10 mouse cellular contexts compared by ENCODE assay signal in the genomic region with DNA sequence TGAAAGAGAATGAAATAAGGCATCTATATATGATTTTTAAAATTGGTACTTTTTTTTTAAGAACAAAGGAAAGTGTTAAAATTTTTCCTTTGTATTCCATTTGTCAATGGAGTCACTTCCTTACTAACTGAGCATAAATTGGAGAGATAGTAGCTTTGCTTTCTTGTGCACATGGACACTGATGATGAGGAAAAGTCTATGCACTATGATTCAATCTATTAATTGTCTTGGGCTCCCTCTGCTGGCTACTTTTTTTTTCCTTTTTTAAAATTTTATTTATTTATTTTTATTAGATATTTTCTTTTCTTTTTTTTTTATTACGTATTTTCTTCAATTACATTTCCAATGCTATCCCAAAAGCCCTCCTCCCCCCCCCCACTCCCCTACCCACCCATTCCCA.
DNase-seq lines count a peak whose midpoint lies in the region; ATAC-seq and TF ChIP-seq lines count a peak whose summit lies in the region.
"Had no signal": no experiment of that assay in that cellular context is flagged by ENCODE, and none has a peak within 500 bp of the region (broad histone marks: within the 10 kb centered on the region; RNA-seq: fewer than 3 reads in every experiment).

No protein-coding gene starts in this region.

- peak; percentile 20 for DNase-seq in hindbrain, embryonic 11.5 days (ENCODE audit: low spot score)
- DNase-seq in hindbrain, embryonic 10.5 days (ENCODE audit: low spot score) = no peak
- DNase-seq in lung, postnatal 36 days = peak; percentile 1
- no peak for DNase-seq in lung, postnatal 14 days
- DNase-seq in brain, embryonic 14.5 days (ENCODE audit: low read depth) = peak; percentile 48
- peak; percentile 1 for DNase-seq in naive thymus-derived CD4-positive, alpha-beta T cell, adult 2 months (ENCODE audit: low read depth)
- DNase-seq: lung, postnatal 10 days had no signal

- no peak overlapping the region for H3K4me2 ChIP-seq in hindbrain, embryonic 11.5 days (replicated peaks; ENCODE audit: low read depth, low read length)
- no peak overlapping the region for H3K4me2 ChIP-seq in kidney, embryonic 15.5 days
- H3K4me2 ChIP-seq: heart, embryonic 13.5 days had no signal

- no peaks in the 10 kb centered on the region for H3K4me1 ChIP-seq in hindbrain, embryonic 11.5 days (replicated peaks; ENCODE audit: control insufficient read depth, insufficient read depth, low read length)
- H3K4me1 ChIP-seq in hindbrain, embryonic 10.5 days (replicated peaks) = no peaks in the 10 kb centered on the region
- no peaks in the 10 kb centered on the region for H3K4me1 ChIP-seq in kidney, embryonic 15.5 days
- H3K4me1 ChIP-seq: heart, embryonic 13.5 days had no signal

- H3K9me3 ChIP-seq in hindbrain, embryonic 11.5 days (ENCODE audit: control insufficient read depth, low read length) = no peaks in the 10 kb centered on the region
- no peaks in the 10 kb centered on the region for H3K9me3 ChIP-seq in hindbrain, embryonic 10.5 days
- no peaks in the 10 kb centered on the region for H3K9me3 ChIP-seq in kidney, embryonic 15.5 days (replicated peaks)
- H3K9me3 ChIP-seq: G1E; heart, embryonic 13.5 days had no signal

- H3K9ac ChIP-seq in hindbrain, embryonic 11.5 days (ENCODE audit: low read depth, low read length) = no peak overlapping the region
- H3K9ac ChIP-seq in kidney, embryonic 15.5 days = no peak overlapping the region
- H3K9ac ChIP-seq: heart, embryonic 13.5 days had no signal

- no peak for ATAC-seq in hindbrain, embryonic 11.5 days (ENCODE audit: low FRiP score)
- no peak for ATAC-seq in kidney, embryonic 15.5 days (replicated peaks; ENCODE audit: low FRiP score)

- TF ChIP-seq POLR2A in brain, embryonic 14.5 days (IDR thresholded peaks at IDR 0.05; ENCODE audit: borderline replicate concordance, extremely low read depth, insufficient read depth, insufficient read length, poor library complexity, severe bottlenecking) = no peak

- TF ChIP-seq CTCF in brain, embryonic 14.5 days (IDR thresholded peaks at IDR 0.05; ENCODE audit: borderline replicate concordance, extremely low read depth, insufficient read depth, insufficient read length) = 0 out of 2 replicates have a peak, but pooled peaks have one; percentile 8

- no peaks in the 10 kb centered on the region for H3K36me3 ChIP-seq in hindbrain, embryonic 11.5 days (ENCODE audit: control insufficient read depth, insufficient read depth, low read length)
- H3K36me3 ChIP-seq in hindbrain, embryonic 10.5 days = no peaks in the 10 kb centered on the region
- no peaks in the 10 kb centered on the region for H3K36me3 ChIP-seq in kidney, embryonic 15.5 days
- H3K36me3 ChIP-seq: G1E; heart, embryonic 13.5 days had no signal

- no peaks in the 10 kb centered on the region for H3K27me3 ChIP-seq in hindbrain, embryonic 11.5 days (ENCODE audit: control insufficient read depth, insufficient read depth, low read length)
- no peaks in the 10 kb centered on the region for H3K27me3 ChIP-seq in hindbrain, embryonic 10.5 days (ENCODE audit: insufficient read depth, poor library complexity, severe bottlenecking)
- H3K27me3 ChIP-seq in kidney, embryonic 15.5 days = no peaks in the 10 kb centered on the region
- H3K27me3 ChIP-seq: heart, embryonic 13.5 days had no signal

- H3K4me3 ChIP-seq in hindbrain, embryonic 11.5 days (ENCODE audit: low read depth, low read length) = no peak overlapping the region
- H3K4me3 ChIP-seq in hindbrain, embryonic 10.5 days = no peak overlapping the region
- H3K4me3 ChIP-seq in kidney, embryonic 15.5 days (replicated peaks) = no peak overlapping the region
- H3K4me3 ChIP-seq: heart, embryonic 13.5 days had no signal

- no peak overlapping the region for H3K27ac ChIP-seq in hindbrain, embryonic 11.5 days (ENCODE audit: low read depth, low read length)
- no peak overlapping the region for H3K27ac ChIP-seq in hindbrain, embryonic 10.5 days
- no peak overlapping the region for H3K27ac ChIP-seq in kidney, embryonic 15.5 days
- H3K27ac ChIP-seq: heart, embryonic 13.5 days had no signal

- WGBS in hindbrain, embryonic 11.5 days = 35% methylated on average over 1 of the region's 1 CpGs
- WGBS in hindbrain, embryonic 10.5 days = 22% methylated on average over 1 of the region's 1 CpGs
- 50% methylated on average over 1 of the region's 1 CpGs for WGBS in kidney, embryonic 15.5 days

Comparison
In these comparisons a context has a peak if more than half of its experiments do, and no peak if none do; other contexts are left out.
1. DNase-seq: peak in hindbrain, embryonic 11.5 days (single experiment), lung, postnatal 36 days (single experiment), brain, embryonic 14.5 days (single experiment) and naive thymus-derived CD4-positive, alpha-beta T cell, adult 2 months (single experiment); none in hindbrain, embryonic 10.5 days (single experiment) and lung, postnatal 14 days (single experiment).